Mouse (Mus musculus): ENCODE results near the gene Rlbp1. TPM values are rescaled to one million over a fixed set of nuclear protein-coding genes. Genes with fewer than 3 reads are reported as not detected.

Rlbp1 gene
- polyA plus RNA-seq, 1 experiment from 2014 or later = 3.0 TPM

DNA sequence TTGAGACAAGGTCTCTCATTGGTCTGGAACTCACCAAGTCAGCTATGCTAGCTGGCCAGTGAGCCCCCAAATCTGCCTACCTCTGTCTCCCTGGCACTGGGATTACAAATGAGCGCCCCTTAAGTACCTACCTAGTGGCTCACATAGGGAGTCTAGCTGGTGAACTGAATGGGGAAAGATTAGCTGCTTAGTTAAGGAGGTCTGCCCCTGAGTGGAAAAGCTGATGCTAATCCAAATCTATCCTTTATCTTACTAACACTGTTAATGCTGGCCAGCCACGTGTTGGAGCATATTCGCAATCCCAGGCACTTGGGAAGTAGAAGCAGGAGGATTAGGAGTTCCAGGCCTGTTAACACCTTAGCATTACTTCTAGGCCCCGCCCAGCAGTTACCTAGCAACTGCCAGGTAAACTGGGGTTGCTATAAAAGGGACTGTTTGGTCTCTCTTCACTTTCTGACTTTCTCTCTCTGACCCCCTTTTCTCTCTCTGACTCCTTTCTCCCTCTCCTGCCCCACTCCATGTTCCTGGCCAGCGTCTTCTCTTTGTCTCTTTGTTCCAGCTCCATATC lies 3.4 kb upstream of the Rlbp1 start:
- Histone ChIP-seq H3K27ac (ENCODE audit: low read depth, low read length) (no peak overlapping the region), H3K36me3 (ENCODE audit: control insufficient read depth, insufficient read depth, low read length) (no peaks in the 10 kb centered on the region), H3K4me3 (ENCODE audit: low read depth, low read length) (no peak overlapping the region), H3K9me3 (ENCODE audit: control insufficient read depth, low read length) (no peaks in the 10 kb centered on the region), H3K9ac (ENCODE audit: low read length) (no peak overlapping the region), H3K27me3 (ENCODE audit: control insufficient read depth, insufficient read depth, low read length) (no peaks in the 10 kb centered on the region), H3K4me2 (ENCODE audit: low read depth, low read length, severe bottlenecking) (no peak overlapping the region), H3K4me1 (replicated peaks; ENCODE audit: control insufficient read depth, insufficient read depth, low read length) (peaks cover 11% of the 10 kb centered on the region; the same call in 1 of the 2 replicates)
- ATAC-seq (replicated peaks; ENCODE audit: low FRiP score) (no peak), DNase-seq (ENCODE audit: low spot score) (no peak)
- 67% methylated on average over 5 of the region's 5 CpGs for WGBS

DNA sequence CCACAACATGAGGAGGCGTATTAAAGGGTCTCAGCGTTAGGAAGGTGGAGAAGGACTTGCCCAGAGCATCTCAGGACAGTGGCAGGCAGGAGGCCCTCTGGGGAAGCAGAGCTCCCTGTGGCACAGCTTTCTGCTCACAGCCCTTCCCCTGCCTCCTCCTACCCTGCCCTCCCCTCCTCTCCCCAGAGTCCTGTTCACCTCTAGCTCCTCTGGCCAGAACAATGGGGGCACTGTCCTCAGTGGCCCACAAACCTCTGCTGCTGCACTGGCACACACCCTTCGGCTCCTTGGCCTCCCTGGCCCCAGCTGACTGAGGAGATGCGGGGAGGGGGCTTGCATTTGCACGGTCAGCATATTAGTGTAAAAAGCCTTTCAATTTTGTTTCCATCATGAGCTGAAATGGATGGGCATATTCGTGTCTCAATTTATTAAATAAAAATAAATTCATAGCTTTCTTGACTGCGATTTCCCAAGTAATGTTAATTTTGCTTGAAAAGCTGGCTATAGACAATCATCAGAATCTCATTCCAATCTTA lies 1.9 kb upstream of the Rlbp1 start:
- Histone ChIP-seq H3K27ac (ENCODE audit: low read depth, low read length) (no peak overlapping the region), H3K36me3 (ENCODE audit: control insufficient read depth, insufficient read depth, low read length) (no peaks in the 10 kb centered on the region), H3K4me1 (replicated peaks; ENCODE audit: control insufficient read depth, insufficient read depth, low read length) (peaks cover 11% of the 10 kb centered on the region; the same call in 1 of the 2 replicates), H3K9ac (ENCODE audit: low read length) (no peak overlapping the region), H3K4me3 (ENCODE audit: low read depth, low read length) (no peak overlapping the region), H3K9me3 (ENCODE audit: control insufficient read depth, low read length) (no peaks in the 10 kb centered on the region), H3K27me3 (ENCODE audit: control insufficient read depth, insufficient read depth, low read length) (no peaks in the 10 kb centered on the region), H3K4me2 (ENCODE audit: low read depth, low read length, severe bottlenecking) (no peak overlapping the region)
- DNase-seq (ENCODE audit: low spot score) (peak; percentile 56), ATAC-seq (replicated peaks; ENCODE audit: low FRiP score) (no peak)
- 59% methylated on average over 7 of the region's 7 CpGs for WGBS

DNA sequence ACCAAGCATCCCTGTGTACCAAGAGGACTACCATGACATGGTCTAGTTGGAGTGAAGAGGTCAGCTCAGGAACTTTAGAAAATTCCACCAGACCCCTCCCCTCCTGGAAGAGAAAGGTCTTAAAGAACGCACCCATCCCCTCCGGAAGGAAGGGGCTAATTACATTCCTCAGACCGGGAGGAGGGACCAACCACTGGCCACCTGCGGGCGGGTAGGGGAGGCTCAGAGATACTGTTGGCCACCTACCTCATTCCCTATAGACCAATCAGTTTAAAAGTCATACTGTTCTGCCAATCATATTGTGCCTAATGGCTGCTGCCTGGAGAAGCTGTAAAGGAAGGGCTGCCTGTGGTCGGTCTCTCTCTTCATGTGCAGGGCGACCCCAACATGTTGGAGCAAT lies 1.1 kb upstream of the Rlbp1 start:
- H3K36me3 ChIP-seq (ENCODE audit: control insufficient read depth, insufficient read depth, low read length) = no peaks in the 10 kb centered on the region
- H3K9me3 ChIP-seq (ENCODE audit: control insufficient read depth, low read length) = no peaks in the 10 kb centered on the region
- WGBS = 46% methylated on average over 7 of the region's 7 CpGs
- no peak overlapping the region for H3K9ac ChIP-seq (ENCODE audit: low read length)
- H3K27me3 ChIP-seq (ENCODE audit: control insufficient read depth, insufficient read depth, low read length) = no peaks in the 10 kb centered on the region
- DNase-seq (ENCODE audit: low spot score) (no peak), ATAC-seq (replicated peaks; ENCODE audit: low FRiP score) (no peak)
- H3K27ac ChIP-seq (ENCODE audit: low read depth, low read length) = no peak overlapping the region
- H3K4me3 ChIP-seq (ENCODE audit: low read depth, low read length) = no peak overlapping the region
- peaks cover 11% of the 10 kb centered on the region; the same call in 1 of the 2 replicates for H3K4me1 ChIP-seq (replicated peaks; ENCODE audit: control insufficient read depth, insufficient read depth, low read length)
- no peak overlapping the region for H3K4me2 ChIP-seq (ENCODE audit: low read depth, low read length, severe bottlenecking)

DNA sequence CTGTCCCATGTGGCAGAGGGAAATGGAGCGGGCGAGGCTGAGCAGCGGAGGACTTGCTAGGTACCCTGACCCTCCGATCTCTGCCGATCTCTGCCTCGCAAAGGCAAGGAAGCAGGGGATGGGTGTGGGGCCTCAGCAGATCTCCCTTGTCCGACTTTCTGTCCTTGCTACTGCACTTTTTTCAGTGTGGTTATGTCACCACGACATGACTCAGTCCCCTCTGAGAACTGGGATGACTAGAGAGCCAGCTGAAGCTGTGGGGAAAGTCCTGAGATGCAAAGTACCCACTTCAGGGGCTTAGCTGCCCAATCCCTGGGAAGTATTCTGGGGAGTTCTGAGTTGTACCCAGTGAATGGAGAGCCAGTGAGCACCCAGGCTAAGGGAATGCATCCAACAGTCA lies 292 bp upstream of the Rlbp1 start:
- 65% methylated on average over 8 of the region's 8 CpGs for WGBS
- peak overlapping the region; percentile 23; the same call in 1 of the 2 replicates for H3K9ac ChIP-seq (ENCODE audit: low read length)
- H3K27ac ChIP-seq (ENCODE audit: low read depth, low read length) = peak overlapping the region; percentile 3; the same call in 1 of the 2 replicates
- 0 out of 2 replicates have a peak, but pooled peaks have one; percentile 8 for ATAC-seq (replicated peaks; ENCODE audit: low FRiP score)
- DNase-seq (ENCODE audit: low spot score) = no peak
- no peak overlapping the region for H3K4me3 ChIP-seq (ENCODE audit: low read depth, low read length)
- H3K4me1 ChIP-seq (replicated peaks; ENCODE audit: control insufficient read depth, insufficient read depth, low read length) = peaks cover 9% of the 10 kb centered on the region; the same call in 1 of the 2 replicates
- no peak overlapping the region for H3K4me2 ChIP-seq (ENCODE audit: low read depth, low read length, severe bottlenecking)
- no peaks in the 10 kb centered on the region for H3K36me3 ChIP-seq (ENCODE audit: control insufficient read depth, insufficient read depth, low read length)
- no peaks in the 10 kb centered on the region for H3K9me3 ChIP-seq (ENCODE audit: control insufficient read depth, low read length)
- H3K27me3 ChIP-seq (ENCODE audit: control insufficient read depth, insufficient read depth, low read length) = no peaks in the 10 kb centered on the region

DNA sequence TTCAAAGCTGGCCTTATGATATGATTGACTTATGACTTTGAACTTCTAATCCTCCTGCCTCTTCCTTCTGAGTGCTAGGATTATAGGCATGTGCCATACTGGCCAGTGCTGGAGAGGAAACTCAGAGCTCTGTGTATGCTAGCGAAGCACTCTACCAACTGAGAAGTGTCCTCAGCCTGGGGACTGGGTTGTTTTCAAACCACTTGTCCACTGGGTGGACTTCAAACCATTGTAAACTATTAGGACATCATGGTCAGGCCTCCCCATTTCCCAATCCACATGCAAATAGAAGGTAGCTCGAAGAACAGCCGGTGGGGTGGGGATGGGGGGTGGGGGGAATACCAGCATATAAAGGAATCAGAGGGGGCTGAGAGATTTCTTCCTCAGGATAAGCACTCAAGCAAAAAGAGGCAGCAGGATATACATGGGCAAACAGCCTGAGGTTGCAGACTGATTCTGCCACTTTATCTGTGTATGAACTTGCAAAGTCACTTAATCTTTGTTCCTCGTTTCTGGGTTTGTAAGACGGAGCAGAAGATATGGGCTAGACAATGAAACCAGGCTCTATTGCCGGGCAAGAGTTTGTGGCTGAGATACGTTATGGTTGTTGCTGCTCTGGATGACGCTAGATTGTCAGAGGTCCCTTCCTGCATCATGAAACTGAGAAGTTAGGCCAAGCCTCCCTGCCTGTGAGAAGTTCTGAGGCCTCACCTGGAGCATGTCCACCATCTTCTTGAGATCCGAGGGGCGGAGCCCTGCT lies 10.2 kb downstream of the Rlbp1 start:
- no peak for ATAC-seq (replicated peaks; ENCODE audit: low FRiP score)
- 91% methylated on average over 10 of the region's 10 CpGs for WGBS

DNA sequence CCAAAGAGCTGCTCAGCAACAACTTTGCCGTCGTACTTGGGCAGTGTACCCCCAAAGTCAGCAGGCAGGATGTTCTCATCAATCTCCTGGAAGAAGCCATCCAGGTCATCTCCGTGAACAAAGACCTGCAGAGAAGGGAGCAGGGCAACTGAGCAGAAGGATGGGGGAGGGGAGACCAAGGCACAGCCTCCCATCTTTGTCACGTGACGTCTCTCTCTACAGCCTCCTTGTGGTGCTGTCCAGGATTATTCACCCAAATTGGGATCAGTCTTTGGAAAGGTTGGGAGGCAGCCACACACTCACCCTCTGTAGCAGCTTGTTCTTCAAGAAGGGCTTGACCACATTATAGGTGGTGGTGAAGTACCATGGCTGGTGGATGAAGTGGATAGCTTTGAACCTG lies 11.3 kb downstream of the Rlbp1 start:
- no peaks in the 10 kb centered on the region for H3K9me3 ChIP-seq (ENCODE audit: control insufficient read depth, low read length)
- H3K9ac ChIP-seq (ENCODE audit: low read length) = no peak overlapping the region
- no peak for DNase-seq (ENCODE audit: low spot score)
- H3K4me3 ChIP-seq (ENCODE audit: low read depth, low read length) = no peak overlapping the region
- H3K4me2 ChIP-seq (ENCODE audit: low read depth, low read length, severe bottlenecking) = no peak overlapping the region
- 76% methylated on average over 5 of the region's 5 CpGs for WGBS
- H3K27ac ChIP-seq (ENCODE audit: low read depth, low read length) = no peak overlapping the region
- no peaks in the 10 kb centered on the region for H3K4me1 ChIP-seq (replicated peaks; ENCODE audit: control insufficient read depth, insufficient read depth, low read length)
- ATAC-seq (replicated peaks; ENCODE audit: low FRiP score) = no peak
- H3K36me3 ChIP-seq (ENCODE audit: control insufficient read depth, insufficient read depth, low read length) = no peaks in the 10 kb centered on the region
- no peaks in the 10 kb centered on the region for H3K27me3 ChIP-seq (ENCODE audit: control insufficient read depth, insufficient read depth, low read length)

More for the DNA sequence above, 10.2 kb downstream of the Rlbp1 start:
- no peak overlapping the region for H3K4me2 ChIP-seq (ENCODE audit: low read depth, low read length, severe bottlenecking)
- DNase-seq (ENCODE audit: low spot score) = no peak
- no peaks in the 10 kb centered on the region for H3K4me1 ChIP-seq (replicated peaks; ENCODE audit: control insufficient read depth, insufficient read depth, low read length)
- H3K9me3 ChIP-seq (ENCODE audit: control insufficient read depth, low read length) = no peaks in the 10 kb centered on the region
- H3K36me3 ChIP-seq (ENCODE audit: control insufficient read depth, insufficient read depth, low read length) = no peaks in the 10 kb centered on the region
- H3K27ac ChIP-seq (ENCODE audit: low read depth, low read length) = no peak overlapping the region
- H3K9ac ChIP-seq (ENCODE audit: low read length) = no peak overlapping the region
- no peaks in the 10 kb centered on the region for H3K27me3 ChIP-seq (ENCODE audit: control insufficient read depth, insufficient read depth, low read length)
- no peak overlapping the region for H3K4me3 ChIP-seq (ENCODE audit: low read depth, low read length)

DNA sequence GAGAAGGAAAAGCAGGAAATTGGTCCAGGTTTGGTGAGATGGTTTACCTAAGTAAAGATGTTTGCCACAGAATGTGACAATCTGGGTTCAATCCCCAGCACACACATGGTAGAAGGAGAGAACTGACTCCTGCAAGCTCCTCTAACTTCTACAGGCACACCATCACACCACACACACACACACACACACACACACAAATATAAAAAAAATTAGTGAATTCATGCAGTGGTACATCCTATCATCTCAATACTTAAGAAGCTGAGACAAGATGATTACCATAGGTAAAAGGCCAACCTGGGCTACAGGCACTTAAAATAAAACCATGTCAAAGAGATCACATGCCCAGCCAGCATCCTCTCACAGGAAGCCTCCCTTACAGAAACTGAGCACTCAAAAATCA lies 12.8 kb downstream of the Rlbp1 start:
- Histone ChIP-seq H3K36me3 (ENCODE audit: control insufficient read depth, insufficient read depth, low read length) (no peaks in the 10 kb centered on the region), H3K9me3 (ENCODE audit: control insufficient read depth, low read length) (no peaks in the 10 kb centered on the region), H3K4me3 (ENCODE audit: low read depth, low read length) (no peak overlapping the region), H3K27ac (ENCODE audit: low read depth, low read length) (no peak overlapping the region), H3K27me3 (ENCODE audit: control insufficient read depth, insufficient read depth, low read length) (no peaks in the 10 kb centered on the region), H3K4me1 (replicated peaks; ENCODE audit: control insufficient read depth, insufficient read depth, low read length) (no peaks in the 10 kb centered on the region), H3K9ac (ENCODE audit: low read length) (no peak overlapping the region), H3K4me2 (ENCODE audit: low read depth, low read length, severe bottlenecking) (no peak overlapping the region)
- ATAC-seq (replicated peaks; ENCODE audit: low FRiP score) (no peak), DNase-seq (ENCODE audit: low spot score) (no peak)

DNA sequence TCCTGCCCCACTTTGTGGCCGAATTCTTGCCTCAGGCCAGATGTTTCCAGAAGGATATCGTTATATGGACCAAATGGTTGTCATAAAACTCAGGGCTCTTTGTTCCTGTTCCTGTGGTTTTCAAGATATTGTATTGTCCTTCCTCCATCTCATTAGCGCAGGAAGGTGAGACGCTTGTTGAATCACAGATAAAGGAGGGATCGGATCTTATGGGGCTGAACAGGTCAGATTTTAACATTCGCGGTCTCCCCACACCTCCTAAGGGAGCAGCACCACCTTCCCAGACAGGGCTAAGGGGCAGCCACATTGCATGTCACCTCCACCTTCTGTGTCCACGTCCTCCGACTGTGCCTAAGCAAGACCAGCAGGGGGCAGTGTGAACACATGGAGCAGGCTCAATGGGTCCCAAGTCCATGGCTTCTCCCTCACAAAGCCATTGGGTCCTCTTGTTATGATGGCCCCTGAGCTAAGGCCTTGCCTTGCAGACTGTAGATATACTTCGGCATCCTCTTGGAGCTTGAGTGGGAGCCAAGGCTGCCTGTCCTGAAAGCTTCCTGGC lies 15.4 kb downstream of the Rlbp1 start:
- no peaks in the 10 kb centered on the region for H3K9me3 ChIP-seq (ENCODE audit: control insufficient read depth, low read length)
- DNase-seq (ENCODE audit: low spot score) (peak; percentile 90), ATAC-seq (replicated peaks; ENCODE audit: low FRiP score) (peak; percentile 76)
- H3K4me3 ChIP-seq (ENCODE audit: low read depth, low read length) = no peak overlapping the region
- no peaks in the 10 kb centered on the region for H3K27me3 ChIP-seq (ENCODE audit: control insufficient read depth, insufficient read depth, low read length)
- no peak overlapping the region for H3K4me2 ChIP-seq (ENCODE audit: low read depth, low read length, severe bottlenecking)
- H3K4me1 ChIP-seq (replicated peaks; ENCODE audit: control insufficient read depth, insufficient read depth, low read length) = no peaks in the 10 kb centered on the region
- no peak overlapping the region for H3K27ac ChIP-seq (ENCODE audit: low read depth, low read length)
- no peaks in the 10 kb centered on the region for H3K36me3 ChIP-seq (ENCODE audit: control insufficient read depth, insufficient read depth, low read length)
- 47% methylated on average over 10 of the region's 10 CpGs for WGBS
- no peak overlapping the region for H3K9ac ChIP-seq (ENCODE audit: low read length)
